Mouse (Mus musculus): ENCODE data around the gene Olfr456.
"Not testable (repeated sequence)": the region's sequence is repeated elsewhere in the genome, so short reads cannot be mapped to it uniquely, and the experiment has no call there.

Olfr456 gene

DNA sequence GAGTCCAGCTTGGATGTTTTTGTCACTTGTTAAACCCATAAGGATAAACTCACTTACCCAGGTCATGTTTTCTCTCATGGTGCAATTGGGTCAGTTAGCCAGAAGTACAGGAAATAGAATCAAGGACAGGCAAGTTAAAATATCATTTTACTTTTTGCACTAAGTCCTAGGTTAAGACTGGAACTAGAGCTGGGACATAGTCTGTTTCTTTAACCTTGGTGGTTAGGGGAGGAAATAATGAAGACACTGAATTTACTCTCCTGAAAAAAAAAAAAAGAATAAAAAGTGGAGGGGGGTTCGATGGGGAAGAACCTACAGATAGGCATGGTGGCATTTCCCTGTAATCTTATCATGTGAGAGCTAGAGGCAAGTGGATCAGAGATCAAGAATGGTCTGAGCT, at the start of gene Olfr456:
TSS of gene Olfr456 (minus strand) at position 101 of the 400 bp plus-strand sequence.
- DNase-seq, result no peak

DNA sequence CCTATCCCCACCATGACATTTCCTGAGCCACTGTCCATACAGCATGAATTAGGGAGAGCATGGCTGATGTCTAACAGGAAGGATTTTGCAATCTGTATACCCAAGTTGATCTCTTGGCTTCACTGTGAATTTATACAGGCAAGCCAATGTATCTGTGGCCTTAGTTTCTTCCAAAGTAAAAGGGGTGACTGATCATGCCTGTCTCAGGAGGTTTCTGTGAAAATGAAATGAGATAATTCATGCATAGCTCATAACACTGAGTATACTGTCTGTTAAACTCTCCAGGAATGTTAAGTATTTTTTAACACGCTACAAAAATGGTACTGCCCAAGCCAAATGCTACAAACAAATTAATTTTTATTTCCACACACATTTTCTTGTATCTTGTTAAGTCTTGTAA, 26.4 kb upstream of the Olfr456 start:
- DNase-seq, result no peak

DNA sequence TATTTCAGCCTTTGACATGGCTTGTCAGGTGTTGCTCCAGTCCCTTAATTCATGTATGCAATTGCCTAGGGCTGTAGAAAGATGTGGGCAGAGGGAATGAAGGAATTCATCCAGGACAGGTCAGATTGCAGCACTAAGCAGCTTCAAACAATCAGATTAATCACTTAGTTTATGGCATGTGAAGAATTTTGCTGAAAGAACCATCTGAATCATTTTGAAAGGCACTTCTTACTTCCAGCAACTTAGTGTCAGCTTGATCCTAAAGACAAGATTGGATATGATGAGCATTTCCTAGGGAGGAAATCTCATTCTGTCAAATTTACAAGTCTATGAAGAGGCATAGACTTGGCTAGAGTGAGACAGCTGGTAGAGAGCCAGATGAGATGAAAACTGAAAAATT, 22.3 kb upstream of the Olfr456 start:
- no peak for DNase-seq

GRCm38 (mm10) chr6:42503478-42503877, 16.5 kb upstream of the Olfr456 start:
- no peak for DNase-seq

DNA sequence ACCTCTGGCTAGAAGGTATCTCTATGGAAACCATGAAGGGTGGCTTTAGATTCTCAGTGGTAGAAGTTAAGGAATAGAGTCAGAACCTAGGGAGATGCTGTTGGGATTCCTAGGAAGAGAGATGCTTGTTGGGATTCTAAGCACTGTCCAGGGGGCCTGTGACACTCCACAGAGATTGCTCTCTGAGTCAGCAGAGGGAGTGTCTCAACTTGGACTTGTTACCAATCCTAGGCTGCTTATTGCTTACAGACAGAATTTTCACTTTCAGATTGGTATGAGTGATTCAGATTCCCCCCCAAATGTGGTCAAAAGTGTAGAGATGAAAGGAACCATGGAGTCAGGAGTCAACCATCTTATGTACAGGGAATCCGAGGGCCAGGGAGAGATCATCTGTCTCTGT, 2.7 kb upstream of the Olfr456 start:
- DNase-seq, result no peak

DNA sequence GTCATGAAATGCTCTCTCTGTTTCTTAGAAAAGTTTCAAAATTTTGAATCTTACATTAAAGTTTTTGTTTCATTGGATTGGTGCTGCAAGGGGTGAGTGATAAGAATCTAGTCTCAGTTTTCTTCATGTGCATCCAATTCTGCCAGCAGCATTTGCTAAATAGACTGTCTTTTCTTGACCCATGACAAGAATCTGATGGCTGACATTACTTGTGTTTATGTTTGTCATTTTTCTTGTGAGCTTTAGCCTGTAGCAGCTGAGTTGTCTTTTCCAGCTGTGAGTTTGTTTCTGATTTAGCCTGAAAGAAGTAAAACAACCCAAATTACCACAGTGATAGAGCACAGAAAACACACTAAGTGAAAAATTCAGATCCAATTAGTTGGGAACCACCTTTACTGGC, 2.4 kb downstream of the Olfr456 start:
- DNase-seq, result no peak

DNA sequence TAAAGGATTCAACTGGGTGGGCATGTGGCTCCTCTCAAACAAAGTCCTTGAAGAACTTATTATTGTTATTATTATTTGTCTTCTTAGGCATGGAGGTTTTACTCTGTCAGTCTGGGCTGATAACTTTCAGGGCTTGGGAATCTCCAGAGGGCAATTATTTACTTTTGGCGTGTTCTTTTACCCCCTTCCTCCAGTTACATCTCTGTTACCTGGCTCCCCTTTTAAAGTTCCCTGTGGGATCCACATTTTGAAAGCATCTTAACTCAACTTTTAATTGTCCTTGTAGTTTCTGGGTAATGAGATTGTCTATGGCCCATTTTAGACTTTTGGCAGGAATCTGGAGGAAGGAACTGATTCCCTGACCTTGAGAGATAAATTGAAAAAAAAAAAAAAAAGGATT, 10.8 kb downstream of the Olfr456 start, which contains the start of gene Olfr457:
TSS of gene Olfr457 (minus strand) at position 101 of the 400 bp plus-strand sequence.
- no peak for DNase-seq

GRCm38 (mm10) chr6:42471298-42471697, 15.7 kb downstream of the Olfr456 start:
- not testable (repeated sequence) for DNase-seq

DNA sequence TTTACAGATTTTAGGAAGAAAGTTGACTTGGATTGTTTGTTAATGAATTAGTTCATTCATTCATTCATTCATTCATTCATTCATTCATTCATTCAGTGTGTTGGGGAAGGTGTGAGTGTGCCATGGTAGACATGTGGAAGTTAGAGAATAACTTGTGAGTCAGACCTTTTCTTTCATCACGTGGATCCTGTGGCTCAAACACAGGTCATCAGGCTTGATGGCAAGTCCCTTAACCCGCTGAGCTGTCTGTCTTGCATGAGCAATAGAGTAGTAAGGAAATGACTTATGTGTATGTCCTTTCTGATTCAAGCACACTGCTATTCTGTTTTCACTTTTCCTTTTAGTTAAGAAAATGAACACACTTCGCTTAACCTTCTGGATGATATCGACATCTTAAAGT, 16.5 kb downstream of the Olfr456 start:
- DNase-seq, result no peak

GRCm38 (mm10) chr6:42465096-42465495, 21.9 kb downstream of the Olfr456 start, which contains the start of gene Olfr458:
Gene Olfr458, minus strand, starts transcription at chr6:42465196.
- DNase-seq, result no peak

DNA sequence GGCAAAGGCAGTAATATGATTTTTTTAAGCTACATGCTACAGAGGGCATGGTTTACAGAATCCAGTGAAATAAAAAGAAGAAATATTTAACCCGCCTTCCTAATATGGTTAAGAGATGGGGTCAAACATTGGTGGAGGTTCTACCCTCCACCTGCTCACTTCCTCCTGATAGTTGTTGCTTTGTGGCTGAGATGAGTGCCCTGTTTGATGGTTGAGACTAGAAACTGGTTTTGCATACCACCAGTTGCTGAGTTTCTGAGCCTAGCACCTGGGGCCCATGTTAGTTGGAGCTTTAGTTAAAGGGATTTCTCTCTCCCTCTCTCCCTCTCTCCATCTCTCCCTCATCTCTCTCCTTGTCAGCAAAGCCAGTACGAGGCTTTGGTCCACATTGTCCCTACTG, 39.6 kb downstream of the Olfr456 start:
- DNase-seq, result no peak

DNA sequence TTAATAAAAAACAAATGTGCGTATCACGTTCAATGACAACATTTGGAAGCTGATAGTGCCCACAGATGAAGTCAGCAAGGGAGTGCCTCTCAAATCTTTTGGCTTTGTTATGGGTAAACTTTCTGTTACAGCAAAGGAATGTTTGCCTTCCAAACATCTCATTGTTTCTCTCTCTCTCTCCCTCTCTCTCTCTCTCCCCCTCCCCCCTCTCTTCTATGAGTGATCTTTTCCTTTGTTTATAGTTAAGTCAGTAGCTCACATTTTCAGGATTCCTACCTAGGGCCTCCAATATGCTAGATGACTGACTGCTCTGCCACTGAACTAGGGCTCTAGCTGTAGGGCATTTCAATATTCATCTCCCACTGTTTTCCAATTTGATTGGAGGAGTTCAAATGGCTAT, 42.5 kb downstream of the Olfr456 start:
- DNase-seq, result no peak

- DNase-seq, result no peak
Measured at GRCm38 (mm10) chr6:42441395-42441794, 45.6 kb downstream of the Olfr456 start.

All from kidney, adult 8-10 months (tissue).